Mouse (Mus musculus) CH12.LX (cell line): ENCODE data around the gene Nfix. TPM values are rescaled to one million over a fixed set of nuclear protein-coding genes. Genes with fewer than 3 reads are reported as not detected.

ENCODE experiments used
- DNase-seq: peaks from one replicate; pipeline ENCODE4 v3.0.0-alpha.2; 2013; ENCODE audit errors: extremely low read depth
- H3K27ac ChIP-seq: 2 replicates; pipeline ENCODE4 v1.5.1; 2012; ENCODE audit warnings: low read depth, mild to moderate bottlenecking, control low read depth, moderate library complexity; ENCODE audit not compliant: insufficient read depth
- H3K27me3 ChIP-seq: replicated peaks from 2 replicates; pipeline ENCODE3; 2012; ENCODE audit warnings: inconsistent platforms
- H3K36me3 ChIP-seq, 2 experiments: replicated peaks in 1 of 2; 2 replicates each; pipeline versions ENCODE3 to v1.6.1; 2012; ENCODE audit warnings: inconsistent platforms in 1 of 2, low read length in 1 of 2, mild to moderate bottlenecking in 1 of 2, mixed read lengths in 1 of 2, moderate library complexity in 1 of 2; ENCODE audit not compliant: control insufficient read depth in 1 of 2, insufficient read depth in 1 of 2
- H3K4me1 ChIP-seq, 2 experiments: 2 replicates each; pipeline ENCODE4 v1.6.1; 2012; ENCODE audit warnings: inconsistent platforms in 1 of 2, moderate library complexity in 1 of 2; ENCODE audit not compliant: insufficient read depth in 2 of 2, control insufficient read depth in 1 of 2
- H3K4me2 ChIP-seq: 2 replicates; pipeline ENCODE4 v1.6.1; 2012; ENCODE audit warnings: low read depth, mild to moderate bottlenecking, control low read depth; ENCODE audit not compliant: poor library complexity, insufficient read depth, severe bottlenecking
- H3K4me3 ChIP-seq, 3 experiments: fragments of 150-350 bp in 1 of 3; sonication (generic) in 1 of 3; replicated peaks in 1 of 3; 2 replicates each; pipeline versions ENCODE3 to v1.5.1; 2011 to 2012; ENCODE audit warnings: low read depth in 2 of 3, low read length in 2 of 3, mild to moderate bottlenecking in 2 of 3, moderate library complexity in 2 of 3, control low read depth in 1 of 3, improper control_type of control experiment in 1 of 3, inconsistent platforms in 1 of 3, mixed read lengths in 1 of 3; ENCODE audit not compliant: poor library complexity in 1 of 3
- H3K79me2 ChIP-seq: replicated peaks from 2 replicates; pipeline ENCODE4 v1.6.1; 2012; ENCODE audit warnings: mild to moderate bottlenecking, moderate library complexity; ENCODE audit not compliant: control insufficient read depth, poor library complexity, insufficient read depth, severe bottlenecking; ENCODE audit errors: extremely low read depth
- H3K9ac ChIP-seq: 2 replicates; pipeline ENCODE4 v1.6.1; 2012; ENCODE audit warnings: low read depth, mild to moderate bottlenecking, control low read depth, moderate library complexity; ENCODE audit not compliant: insufficient read depth
- H3K9me3 ChIP-seq: replicated peaks from 2 replicates; pipeline ENCODE3; 2012; ENCODE audit warnings: low read length, inconsistent platforms, mixed read lengths
- CHD1 ChIP-seq: IDR thresholded peaks from 2 replicates; pipeline ENCODE4 v1.6.1; 2012; ENCODE audit warnings: low read depth, low read length, improper control_type of control experiment, inconsistent platforms
- CHD2 ChIP-seq: IDR thresholded peaks from 2 replicates; pipeline ENCODE4 v1.6.1; 2011; ENCODE audit warnings: low read length, improper control_type of control experiment
- CTCF ChIP-seq, 2 experiments: IDR thresholded peaks in 1 of 2; conservative IDR thresholded peaks in 1 of 2; 2 replicates each; pipeline ENCODE4 v1.5.1; 2011 to 2012; ENCODE audit warnings: low read depth in 2 of 2, low read length in 2 of 2, improper control_type of control experiment in 1 of 2, inconsistent platforms in 1 of 2, mild to moderate bottlenecking in 1 of 2, moderate library complexity in 1 of 2
- EP300 ChIP-seq: IDR thresholded peaks from 2 replicates; pipeline ENCODE4 v1.6.1; 2011; ENCODE audit warnings: low read length, improper control_type of control experiment
- JUND ChIP-seq: conservative IDR thresholded peaks from 2 replicates; pipeline ENCODE4 v1.6.1; 2011; ENCODE audit warnings: low read depth, low read length, improper control_type of control experiment
- KAT2A ChIP-seq: IDR thresholded peaks from 2 replicates; pipeline ENCODE4 v1.6.1; 2012; ENCODE audit warnings: low read length, improper control_type of control experiment, inconsistent platforms; ENCODE audit not compliant: insufficient replicate concordance
- MAX ChIP-seq: IDR thresholded peaks from 2 replicates; pipeline ENCODE4 v1.6.1; 2011; ENCODE audit warnings: low read length, improper control_type of control experiment
- MAZ ChIP-seq: IDR thresholded peaks from 2 replicates; pipeline ENCODE4 v1.6.1; 2012; ENCODE audit warnings: low read depth, mild to moderate bottlenecking, inconsistent platforms, low read length, improper control_type of control experiment, moderate library complexity
- MEF2A ChIP-seq: IDR thresholded peaks from 2 replicates; pipeline ENCODE4 v1.6.1; 2014; ENCODE audit warnings: low read depth, mild to moderate bottlenecking, inconsistent platforms, low read length, improper control_type of control experiment, borderline replicate concordance
- NELFE ChIP-seq: IDR thresholded peaks from 2 replicates; pipeline ENCODE4 v1.6.1; 2011; ENCODE audit warnings: low read depth, low read length, improper control_type of control experiment
- NRF1 ChIP-seq: IDR thresholded peaks from 2 replicates; pipeline ENCODE4 v1.6.1; 2014; ENCODE audit warnings: low read depth, mild to moderate bottlenecking, inconsistent platforms, low read length, improper control_type of control experiment, moderate library complexity
- POLR2A ChIP-seq: IDR thresholded peaks from 2 replicates; pipeline ENCODE4 v1.6.1; 2011; ENCODE audit warnings: low read depth, mild to moderate bottlenecking, improper control_type of control experiment, low read length
- TCF12 ChIP-seq: IDR thresholded peaks from 2 replicates; pipeline ENCODE4 v1.6.1; 2014; ENCODE audit warnings: low read depth, mild to moderate bottlenecking, inconsistent platforms, low read length, improper control_type of control experiment
- USF1 ChIP-seq: IDR thresholded peaks from 2 replicates; pipeline ENCODE4 v1.6.1; 2014; ENCODE audit warnings: low read depth, mild to moderate bottlenecking, inconsistent platforms, low read length, improper control_type of control experiment
- ZMIZ1 ChIP-seq: IDR thresholded peaks from 2 replicates; pipeline ENCODE4 v1.6.1; 2012; ENCODE audit warnings: low read depth, mild to moderate bottlenecking, inconsistent platforms, low read length, improper control_type of control experiment
- ZNF384 ChIP-seq: IDR thresholded peaks from 2 replicates; pipeline ENCODE4 v1.6.1; 2012; ENCODE audit warnings: low read depth, low read length, improper control_type of control experiment, inconsistent platforms
- dilution Hi-C: fragments of 300-500 bp; cut with MboI; formaldehyde crosslinking; loops from 2 replicates; pipeline ENCODE4 v1.14.3; 2020; ENCODE audit warnings: low sequenced_read_pairs; ENCODE audit not compliant: extremely low pct_unique_long_range_greater_than_20kb, extremely low pct_ligation_motif_present
- in situ Hi-C: fragments of 300-500 bp; cut with MboI; formaldehyde crosslinking; loops from 3 replicates; pipeline ENCODE4 v1.14.3; 2019; ENCODE audit warnings: low sequenced_read_pairs, low pct_ligation_motif_present, low pct_unique_long_range_greater_than_20kb, mixed read lengths
- polyA plus RNA-seq: library from polyadenylated mRNA; unstranded; fragments of >175 nt; gene quantifications from 2 replicates; pipeline ENCODE4 v1.2.1, GENCODE M21; 2012; ENCODE audit warnings: low read depth; ENCODE audit not compliant: insufficient read length
- total RNA-seq, 2 experiments: library from RNA; depleted of rRNA; stranded (reverse); fragments of 300-350 nt in 1 of 2; fragments of >200 nt in 1 of 2; gene quantifications; 2 replicates each; pipeline ENCODE4 v1.2.3; 2012 to 2014

Nfix gene
- total and polyA plus RNA-seq, 3 experiments: 0.09 to 10.5 (median 1.1) TPM

- TF ChIP-seq CHD1: no peak
These were observed 140.0 kb downstream of the Nfix start (continued) for GRCm38 (mm10) chr8:84659936-84660818.

GRCm38 (mm10) chr8:84658951-84659350 is 141.2 kb downstream of the Nfix start:
- Histone ChIP-seq H3K9ac (no peak overlapping the region), H3K4me1 (peaks cover 7 to 40% of the 10 kb centered on the region in 2 experiments), H3K4me3 (no peak overlapping the region), H3K4me2 (no peak overlapping the region), H3K27ac (no peak overlapping the region), H3K27me3 (no peaks in the 10 kb centered on the region), H3K9me3 (no peaks in the 10 kb centered on the region), H3K36me3 (no peaks in the 10 kb centered on the region), H3K79me2 (peaks cover 20% of the 10 kb centered on the region)
- TF ChIP-seq MAZ: no peak
- TF ChIP-seq TCF12: no peak
- no peak for DNase-seq
- in situ Hi-C loops: no loop called here
- dilution Hi-C loops: no loop called here

- TF ChIP-seq MAX (no peak), MEF2A (no peak), USF1 (no peak), JUND (no peak), KAT2A (no peak), NRF1 (no peak), CHD2 (no peak), ZNF384 (no peak), ZMIZ1 (no peak), POLR2A (no peak), NELFE (no peak), EP300 (no peak), CTCF (conservative IDR thresholded peaks at IDR 0.05 in 1 of 2, IDR thresholded peaks at IDR 0.05 in 1 of 2; ENCODE audit: low read depth in 2 of 2, low read length in 2 of 2) (no peak)
- in situ Hi-C loops (no loop called here), dilution Hi-C loops (no loop called here)
- no peaks in the 10 kb centered on the region for H3K27me3 ChIP-seq
- H3K79me2 ChIP-seq: peaks cover 20% of the 10 kb centered on the region
- no peaks in the 10 kb centered on the region for H3K9me3 ChIP-seq
- peaks cover 7 to 36% of the 10 kb centered on the region in 2 experiments for H3K4me1 ChIP-seq
- no peak overlapping the region for H3K27ac ChIP-seq
- no peak overlapping the region for H3K4me3 ChIP-seq
- 0 out of 2 replicates have a peak overlapping the region, but pooled peaks have one; percentile 18 for H3K4me2 ChIP-seq
- H3K9ac ChIP-seq: 0 out of 2 replicates have a peak overlapping the region, but pooled peaks have one; percentile 38
- no peaks in the 10 kb centered on the region for H3K36me3 ChIP-seq
- DNase-seq: no peak
These were observed 142.5 kb downstream of the Nfix start for GRCm38 (mm10) chr8:84657680-84658079.
